Mouse (Mus musculus) neural tube, embryonic 15.5 days (tissue): ENCODE measurements at regions not wholly inside any gene's neighbourhood (a gene's known extent, or its start where the extent isn't known, plus 50 kb on each side); places are given as distances from the start of the nearest gene placed in this dataset.

Experiments used
- ATAC-seq: fragments of 200-750 bp; cut with Nextera tagmentation; 2 replicates; pipeline ENCODE4 v1.8.0; 2017; ENCODE audit warnings: mild to moderate bottlenecking, moderate TSS enrichment, moderate library complexity; ENCODE audit not compliant: low FRiP score
- H3K27ac ChIP-seq: fragments of 300-500 bp; sonication (generic); replicated peaks from 2 replicates; pipeline ENCODE4 v1.5.1; 2015; ENCODE audit warnings: mild to moderate bottlenecking, inconsistent platforms
- H3K27me3 ChIP-seq: fragments of 300-500 bp; sonication (generic); replicated peaks from 2 replicates; pipeline ENCODE4 v1.6.1; 2015; ENCODE audit warnings: inconsistent platforms
- H3K36me3 ChIP-seq: fragments of 300-500 bp; sonication (generic); 2 replicates; pipeline ENCODE4 v1.6.1; 2015; ENCODE audit warnings: inconsistent platforms
- H3K4me1 ChIP-seq: fragments of 300-500 bp; sonication (generic); 2 replicates; pipeline ENCODE4 v1.6.1; 2015; ENCODE audit warnings: inconsistent platforms
- H3K4me2 ChIP-seq: fragments of 300-500 bp; sonication (generic); 2 replicates; pipeline ENCODE4 v1.6.1; 2015; ENCODE audit warnings: inconsistent platforms, mild to moderate bottlenecking, moderate library complexity
- H3K4me3 ChIP-seq: fragments of 300-500 bp; sonication (generic); replicated peaks from 2 replicates; pipeline ENCODE4 v1.5.1; 2015; ENCODE audit warnings: mild to moderate bottlenecking, inconsistent platforms
- H3K9ac ChIP-seq: fragments of 300-500 bp; sonication (generic); replicated peaks from 2 replicates; pipeline ENCODE4 v1.6.1; 2015; ENCODE audit warnings: mild to moderate bottlenecking, inconsistent platforms
- H3K9me3 ChIP-seq: fragments of 300-500 bp; sonication (generic); replicated peaks from 2 replicates; pipeline ENCODE4 v1.6.1; 2016; ENCODE audit warnings: inconsistent platforms
- WGBS: fragments of 180-500 bp; shearing (Covaris S2); methylation state at CpG from one replicate; pipeline ENCODE4 v1.1.7; 2015; ENCODE audit warnings: mixed read lengths; 5-methylcytosine and 5-hydroxymethylcytosine counted together

GRCm38 (mm10) chr5:18163515-18163914 lies 196.6 kb downstream of the Gnai1 start:
- no peaks in the 10 kb centered on the region for H3K9me3 ChIP-seq
- no peak for ATAC-seq
- no peaks in the 10 kb centered on the region for H3K27me3 ChIP-seq
- H3K4me2 ChIP-seq = no peak overlapping the region
- H3K36me3 ChIP-seq = no peaks in the 10 kb centered on the region
- no peak overlapping the region for H3K4me3 ChIP-seq
- H3K9ac ChIP-seq = no peak overlapping the region
- no peak overlapping the region for H3K27ac ChIP-seq
- H3K4me1 ChIP-seq = no peaks in the 10 kb centered on the region

DNA sequence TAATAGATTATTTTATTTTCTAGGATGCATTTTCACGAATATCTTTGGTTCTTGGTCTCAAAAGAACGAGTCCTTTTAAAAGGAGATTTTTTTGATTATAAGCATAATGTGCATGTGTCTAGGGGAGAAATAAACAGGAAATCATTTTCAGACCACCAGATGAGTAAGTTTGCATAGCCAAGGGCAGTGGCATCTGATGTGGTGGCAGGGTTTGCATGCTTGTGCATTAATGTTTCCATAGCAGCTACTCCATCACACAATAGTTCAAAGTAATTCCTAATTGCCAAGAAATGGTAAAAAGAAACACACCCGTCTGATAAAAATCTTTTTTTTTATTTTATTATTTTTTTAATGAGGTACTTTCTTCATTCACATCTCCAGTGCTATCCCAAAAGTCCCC lies 182.3 kb downstream of the Gnai1 start:
- Histone ChIP-seq H3K4me2 (no peak overlapping the region), H3K9me3 (no peaks in the 10 kb centered on the region), H3K4me1 (no peaks in the 10 kb centered on the region), H3K27me3 (no peaks in the 10 kb centered on the region), H3K4me3 (no peak overlapping the region), H3K27ac (no peak overlapping the region), H3K9ac (no peak overlapping the region), H3K36me3 (no peaks in the 10 kb centered on the region)
- ATAC-seq = no peak
- 84% methylated on average over 3 of the region's 3 CpGs for WGBS

DNA sequence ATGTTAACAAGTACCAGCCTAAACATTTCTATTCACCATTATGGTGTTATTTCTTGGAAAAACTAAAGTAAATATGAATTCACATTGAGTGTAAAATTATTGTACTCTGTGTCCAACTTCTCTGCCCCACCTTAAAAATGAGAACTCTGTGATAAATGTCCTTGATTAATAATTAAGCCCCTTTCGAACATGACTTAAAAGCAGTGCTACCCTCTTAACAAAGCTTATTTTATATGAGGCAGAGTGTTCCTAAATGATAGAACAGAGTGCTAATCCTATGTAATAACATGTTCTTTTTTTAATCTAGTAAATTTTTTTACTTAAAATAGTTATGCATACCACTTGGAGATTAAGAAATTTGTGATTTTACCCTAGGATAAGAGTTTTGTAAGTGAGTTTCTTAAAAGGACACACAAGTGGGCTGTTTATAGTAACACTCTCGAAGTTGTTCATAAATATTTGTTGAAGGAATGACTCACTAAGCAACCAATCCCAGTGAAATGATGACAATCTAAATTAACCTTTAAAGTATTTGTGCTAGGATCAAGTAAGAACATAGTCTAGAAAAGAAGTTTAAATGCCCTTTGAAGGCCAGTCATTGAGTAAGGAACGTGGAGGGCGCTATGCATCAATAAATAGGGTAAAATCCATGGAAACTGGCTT lies 148.6 kb downstream of the Gnai1 start:
- no peak overlapping the region for H3K4me3 ChIP-seq
- ATAC-seq = no peak
- no peaks in the 10 kb centered on the region for H3K9me3 ChIP-seq
- H3K4me2 ChIP-seq = no peak overlapping the region
- no peaks in the 10 kb centered on the region for H3K36me3 ChIP-seq
- H3K27ac ChIP-seq = no peak overlapping the region
- WGBS = 84% methylated on average over 4 of the region's 4 CpGs
- H3K27me3 ChIP-seq = no peaks in the 10 kb centered on the region
- H3K9ac ChIP-seq = no peak overlapping the region
- no peaks in the 10 kb centered on the region for H3K4me1 ChIP-seq
